Mouse (Mus musculus) gastrocnemius, adult 8-10 months (tissue): ENCODE measurements around the gene Aldh1l1. TPM values are rescaled to one million over a fixed set of nuclear protein-coding genes. Genes with fewer than 3 reads are reported as not detected.

Source experiments
- DNase-seq, 2 experiments: peaks; one replicate each; pipeline ENCODE4 v3.0.0; 2022; ENCODE audit warnings: low spot score in 2 of 2
- total RNA-seq, 4 experiments: library from RNA; stranded (reverse); gene quantifications; 2 replicates each; pipeline ENCODE4 v1.2.4; 2022

Aldh1l1 gene
- total RNA-seq, 4 experiments from 2014 or later: 2.4 to 5.5 (median 4.0) TPM

- DNase-seq: peak; percentile 52 to 53
Observed at GRCm38 (mm10) chr6:90470947-90471541, 15.2 kb upstream of the Aldh1l1 start.

- peak; percentile 48 to 52 for DNase-seq
Observed at GRCm38 (mm10) chr6:90472079-90472478, 14.1 kb upstream of the Aldh1l1 start.

GRCm38 (mm10) chr6:90472697-90473096 is 13.5 kb upstream of the Aldh1l1 start:
- DNase-seq: peak in 1 of 2 experiments; percentile 38

GRCm38 (mm10) chr6:90473630-90474360 is 12.4 kb upstream of the Aldh1l1 start:
- no peak for DNase-seq

- no peak for DNase-seq
Observed at GRCm38 (mm10) chr6:90474361-90474750, 11.9 kb upstream of the Aldh1l1 start.

- no peak for DNase-seq
Observed at GRCm38 (mm10) chr6:90475176-90475853, 10.9 kb upstream of the Aldh1l1 start.

GRCm38 (mm10) chr6:90475854-90476212 is 10.4 kb upstream of the Aldh1l1 start:
- no peak for DNase-seq

- peak; percentile 60 to 78 for DNase-seq
Observed at GRCm38 (mm10) chr6:90476941-90477518, 9.2 kb upstream of the Aldh1l1 start.

GRCm38 (mm10) chr6:90484249-90484648 is 2.0 kb upstream of the Aldh1l1 start:
- DNase-seq: no peak

- DNase-seq: no peak
Observed at GRCm38 (mm10) chr6:90484876-90485275, 1.4 kb upstream of the Aldh1l1 start.

GRCm38 (mm10) chr6:90487531-90487930 is 1.3 kb downstream of the Aldh1l1 start:
- no peak for DNase-seq

- DNase-seq: no peak
Observed at GRCm38 (mm10) chr6:90489532-90489931, 3.3 kb downstream of the Aldh1l1 start.

- no peak for DNase-seq
Observed at GRCm38 (mm10) chr6:90490976-90491375, 4.7 kb downstream of the Aldh1l1 start.

GRCm38 (mm10) chr6:90491956-90492744 is 5.9 kb downstream of the Aldh1l1 start:
- DNase-seq: peak in 1 of 2 experiments; percentile 45

GRCm38 (mm10) chr6:90494155-90494554 is 7.9 kb downstream of the Aldh1l1 start:
- no peak for DNase-seq

- no peak for DNase-seq
Observed at GRCm38 (mm10) chr6:90494566-90494965, 8.3 kb downstream of the Aldh1l1 start.

- DNase-seq: no peak
Observed at GRCm38 (mm10) chr6:90495282-90495912, 9.2 kb downstream of the Aldh1l1 start.

- peak in 1 of 2 experiments; percentile 42 for DNase-seq
Observed at GRCm38 (mm10) chr6:90496217-90496616, 10.0 kb downstream of the Aldh1l1 start.

- DNase-seq: no peak
Observed at GRCm38 (mm10) chr6:90499509-90499908, 13.3 kb downstream of the Aldh1l1 start.

GRCm38 (mm10) chr6:90501222-90501940 is 15.2 kb downstream of the Aldh1l1 start:
- DNase-seq: no peak
